Mouse (Mus musculus) gastrocnemius, postnatal 10 days (tissue): ENCODE data around the gene Rex1bd. TPM values are rescaled to one million over a fixed set of nuclear protein-coding genes. Genes with fewer than 3 reads are reported as not detected.
"Not testable (repeated sequence)": the region's sequence is repeated elsewhere in the genome, so short reads cannot be mapped to it uniquely, and the experiment has no call there.

ENCODE experiments used
- DNase-seq: peaks from one replicate; pipeline ENCODE4 v3.0.0; 2021; ENCODE audit warnings: mixed read lengths
- total RNA-seq, 2 experiments: library from RNA; stranded (reverse); gene quantifications; 2 replicates each; pipeline ENCODE4 v1.2.3; 2021

Rex1bd gene
- total RNA-seq, 2 experiments from 2014 or later: 120 to 129 TPM

GRCm38 (mm10) chr8:70529299-70529698 is 22.7 kb upstream of the Rex1bd start:
- no peak for DNase-seq

DNA sequence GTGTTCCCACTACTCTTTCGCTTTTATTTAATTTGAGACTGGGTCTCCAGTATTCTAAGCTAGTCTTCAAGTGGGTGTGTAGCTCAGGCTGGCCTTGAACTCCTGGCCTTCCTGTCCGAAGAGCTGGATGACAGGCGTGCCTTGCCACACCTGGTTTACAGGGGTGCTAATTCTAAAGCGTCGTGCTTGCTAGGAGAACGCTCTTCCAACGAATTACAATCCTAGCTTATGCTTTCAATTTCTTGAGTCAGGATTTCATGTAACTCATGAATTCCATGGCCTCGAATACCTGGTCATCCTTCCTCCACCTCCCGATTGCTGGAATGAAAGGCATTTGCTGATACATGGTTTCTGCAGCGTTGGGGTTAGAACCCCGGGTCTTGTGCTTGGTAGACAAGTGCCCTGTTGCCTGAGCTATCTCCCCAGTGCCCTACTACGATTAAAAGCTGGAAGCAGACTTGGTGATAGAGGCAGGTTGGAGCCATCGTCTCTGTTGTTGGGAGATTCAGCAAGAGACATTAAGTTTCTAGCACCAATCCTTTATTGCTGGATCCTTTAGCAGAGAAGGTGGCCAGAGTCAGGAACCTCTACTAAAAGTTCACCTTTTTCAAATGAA is 21.7 kb upstream of the Rex1bd start:
- DNase-seq: no peak

- DNase-seq: peak; percentile 97
Measured at GRCm38 (mm10) chr8:70527512-70528181, 21.1 kb upstream of the Rex1bd start, which contains the start of the genes Fkbp8 and Kxd1. Gene Fkbp8 (plus strand): TSS chr8:70527724. Gene Kxd1 (minus strand): TSS chr8:70527956.

GRCm38 (mm10) chr8:70527111-70527511 is 20.6 kb upstream of the Rex1bd start:
- DNase-seq: no peak

DNA sequence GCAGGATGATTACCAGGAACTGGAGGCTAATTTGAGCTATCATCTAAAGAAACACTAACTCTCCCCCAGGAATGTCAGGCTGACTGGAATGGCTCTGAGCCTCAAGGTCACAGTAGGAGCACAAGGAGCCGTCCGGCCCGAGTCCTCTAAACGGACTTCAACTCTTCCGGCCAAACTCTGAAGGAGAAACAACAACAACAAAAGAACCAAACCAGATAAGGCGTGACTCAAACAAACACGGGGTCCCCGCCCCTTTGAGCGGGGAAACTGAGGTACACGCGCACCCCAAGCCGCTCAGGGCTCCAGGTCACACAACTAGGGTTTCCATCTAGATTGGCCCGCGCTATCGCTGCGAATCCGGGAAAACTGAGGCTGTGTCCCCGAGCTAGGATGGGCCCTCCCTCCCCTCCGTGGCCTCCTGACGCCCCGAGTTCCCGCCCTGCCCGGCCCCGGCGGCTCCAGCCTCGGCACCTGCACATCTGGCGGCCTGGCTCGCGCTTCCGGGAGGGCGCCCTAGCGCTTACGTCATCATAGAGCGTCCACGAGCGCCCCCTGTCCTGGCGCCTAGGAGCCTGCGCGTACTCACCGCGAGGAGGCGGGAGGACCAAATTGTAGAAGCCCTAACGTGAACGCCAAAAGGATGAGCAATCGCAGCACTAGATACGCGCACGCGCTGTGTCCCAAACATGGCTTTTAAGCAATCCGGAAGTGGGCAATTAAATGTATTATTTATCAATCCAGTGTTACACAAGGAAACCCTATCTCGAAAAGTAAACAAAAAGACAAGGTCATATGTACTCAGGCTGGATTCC is 16.2 kb upstream of the Rex1bd start:
- DNase-seq: peak; percentile 92

GRCm38 (mm10) chr8:70519606-70520005 is 13.1 kb upstream of the Rex1bd start:
- no peak for DNase-seq

DNA sequence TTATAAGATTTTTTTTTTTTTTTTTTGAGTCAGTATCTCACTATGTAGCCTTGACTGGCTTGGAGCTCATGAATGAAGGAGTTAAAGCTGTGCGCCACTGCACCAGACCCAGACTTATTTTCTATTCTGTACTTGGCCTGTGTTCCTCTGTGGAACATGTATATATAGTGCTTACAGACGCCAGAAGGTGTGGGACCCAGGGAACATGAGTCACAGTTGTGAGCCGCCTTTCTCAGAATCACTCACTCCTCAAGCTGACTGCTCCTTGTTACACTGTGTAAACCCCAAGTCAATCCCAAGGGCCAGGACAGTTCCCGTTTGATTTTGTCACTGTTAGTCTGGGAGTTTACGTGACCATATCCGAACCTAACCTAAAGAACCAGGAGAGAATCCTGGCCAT is 12.5 kb upstream of the Rex1bd start:
- no peak for DNase-seq

DNA sequence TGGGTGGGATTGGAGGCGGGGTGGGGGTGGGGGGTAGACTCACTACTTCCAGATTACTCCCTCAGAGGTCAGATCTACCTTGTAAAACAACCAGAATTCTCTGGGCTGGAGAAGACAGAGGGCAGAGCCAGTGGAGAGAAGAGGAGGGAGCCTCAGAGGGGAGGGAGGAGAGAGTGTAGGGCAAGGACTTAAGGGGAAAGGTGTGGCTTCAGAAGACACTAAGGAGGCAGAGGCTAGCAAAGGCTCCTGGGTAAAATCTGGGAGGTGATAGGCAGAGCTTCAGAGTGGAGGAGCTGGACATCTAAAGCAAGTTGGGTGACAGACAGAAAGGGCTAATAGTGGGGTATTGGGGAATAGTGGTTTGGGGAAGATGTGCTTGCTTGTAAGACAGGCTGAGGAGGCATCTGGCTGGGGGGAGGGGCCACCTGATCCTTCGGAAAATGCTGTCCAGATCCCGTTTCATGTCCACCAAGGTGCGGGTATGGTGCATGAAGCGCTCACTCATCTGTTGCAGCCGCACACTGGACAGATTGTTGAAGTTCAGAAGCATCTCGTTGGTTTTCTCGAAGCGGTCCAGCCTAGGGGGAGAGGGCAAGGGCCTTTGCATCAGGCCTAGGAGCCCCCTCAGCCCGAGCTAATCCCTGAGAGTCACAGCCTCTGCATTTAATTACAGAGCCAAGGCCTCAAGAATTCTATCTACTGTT is 11.5 kb upstream of the Rex1bd start:
- no peak for DNase-seq

- DNase-seq: no peak
Measured at GRCm38 (mm10) chr8:70513441-70513840, 6.9 kb upstream of the Rex1bd start.

- no peak for DNase-seq
Measured at GRCm38 (mm10) chr8:70512253-70512903, 5.8 kb upstream of the Rex1bd start.

DNA sequence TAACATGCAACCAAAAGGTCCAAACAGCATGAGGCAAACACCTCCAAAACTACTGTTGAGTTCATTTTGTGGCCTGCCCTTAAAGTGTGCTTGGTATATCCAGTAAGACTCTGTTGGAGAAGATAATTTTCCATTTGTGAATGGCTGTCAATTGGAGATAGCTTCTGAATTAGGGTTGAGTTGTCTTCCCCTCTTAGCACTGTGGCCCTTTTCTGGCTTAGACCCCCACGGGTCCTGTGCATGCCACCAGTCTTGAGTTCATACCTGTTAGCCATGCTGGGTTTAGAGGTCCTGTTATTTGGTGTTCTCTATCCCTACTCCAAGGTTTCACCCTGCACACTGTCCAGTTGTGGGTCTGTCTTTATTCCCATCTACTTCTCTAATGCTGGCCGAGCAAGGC is 5.2 kb upstream of the Rex1bd start:
- no peak for DNase-seq

GRCm38 (mm10) chr8:70511174-70511573 is 4.6 kb upstream of the Rex1bd start:
- not testable (repeated sequence) for DNase-seq

- DNase-seq: peak; percentile 96
Measured at GRCm38 (mm10) chr8:70510228-70510915, 3.8 kb upstream of the Rex1bd start, which contains the start of gene Uba52. Gene Uba52 (minus strand): TSS chr8:70510801.

DNA sequence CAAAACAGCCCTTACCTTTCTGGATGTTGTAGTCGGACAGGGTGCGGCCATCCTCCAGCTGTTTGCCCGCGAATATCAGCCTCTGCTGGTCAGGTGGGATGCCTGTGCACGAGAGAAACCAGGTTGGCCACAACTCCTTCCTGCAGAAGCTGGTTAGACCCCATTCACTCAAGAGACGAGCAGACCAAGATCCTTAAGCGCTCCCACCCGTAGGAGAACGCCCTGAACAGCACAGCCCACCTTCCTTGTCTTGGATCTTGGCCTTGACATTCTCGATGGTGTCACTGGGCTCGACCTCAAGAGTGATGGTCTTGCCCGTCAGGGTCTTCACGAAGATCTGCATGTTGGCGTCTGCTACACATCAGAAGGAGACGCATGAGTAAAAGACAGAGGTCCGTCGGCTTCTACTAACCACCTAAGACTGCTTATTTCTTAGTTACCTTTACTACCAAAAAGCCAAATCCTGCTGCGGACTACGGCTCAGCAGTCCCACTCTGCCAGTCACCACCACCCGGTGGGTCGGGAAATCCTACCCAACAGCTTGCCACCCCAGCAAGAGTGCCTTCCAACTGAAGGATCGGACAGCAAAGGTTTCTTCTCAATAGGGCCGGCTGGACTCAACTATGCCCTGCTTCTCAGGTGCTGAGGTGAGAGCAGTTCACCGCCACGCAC is 2.9 kb upstream of the Rex1bd start:
- DNase-seq: no peak

DNA sequence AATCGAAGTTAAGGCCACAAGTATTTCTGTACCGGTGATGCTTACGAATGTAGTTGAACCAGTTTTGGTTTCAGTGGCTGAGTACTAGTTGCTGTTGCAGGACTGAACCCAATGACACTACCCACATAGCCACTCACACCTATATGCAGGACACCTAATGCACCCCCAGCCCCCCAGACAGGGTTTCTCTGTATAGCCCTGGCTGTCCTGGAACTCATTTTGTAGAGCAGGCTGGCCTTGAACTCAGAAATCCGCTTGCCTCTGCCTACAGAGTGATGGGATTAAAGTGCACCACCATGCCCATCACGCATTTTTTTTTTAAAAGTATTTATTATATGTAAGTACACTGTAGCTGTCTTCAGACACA is 458 bp upstream of the Rex1bd start:
- no peak for DNase-seq

- no peak for DNase-seq
Measured at GRCm38 (mm10) chr8:70505698-70506327, 739 bp downstream of the Rex1bd start.

DNA sequence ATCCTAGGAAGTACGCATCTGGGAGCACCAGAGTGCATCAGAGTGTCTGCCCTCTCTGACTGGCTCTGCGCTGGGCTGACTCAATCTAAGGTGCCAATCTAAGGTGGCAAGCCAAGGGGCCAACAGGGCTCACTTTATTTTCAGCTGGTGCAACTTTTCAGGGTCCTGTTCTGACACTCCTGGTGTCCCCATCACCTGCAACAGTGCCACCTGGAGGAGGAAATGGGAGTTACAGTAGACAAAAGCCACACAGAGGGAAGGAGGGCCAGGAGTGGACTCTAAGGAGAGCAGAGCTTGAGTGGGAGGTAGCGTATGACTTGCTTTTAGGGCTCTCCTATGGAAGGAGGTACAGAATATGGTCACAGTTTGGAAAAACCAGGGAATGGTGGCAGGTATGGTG is 1.7 kb downstream of the Rex1bd start:
- peak; percentile 84 for DNase-seq

DNA sequence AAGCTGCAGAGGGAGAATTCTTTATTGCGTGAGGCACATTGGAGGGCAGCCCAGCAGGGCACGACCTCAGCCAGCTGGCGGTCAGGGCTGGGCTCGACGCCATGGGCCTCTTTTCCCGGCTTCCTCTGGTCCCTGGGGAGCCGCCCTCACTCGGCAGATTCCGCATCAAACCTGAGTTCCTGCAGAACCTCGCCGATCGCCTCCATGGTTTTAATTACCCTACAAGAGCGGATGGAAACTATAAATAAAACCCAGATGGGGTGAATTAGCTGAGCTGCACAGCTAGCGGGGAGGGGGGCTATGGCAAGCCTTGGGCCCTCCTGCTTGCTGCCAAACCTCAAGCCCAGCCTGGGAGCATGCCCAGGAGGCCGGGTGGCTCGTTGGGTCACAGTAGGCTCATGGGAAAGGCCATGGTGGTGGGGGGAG is 2.2 kb downstream of the Rex1bd start:
- DNase-seq: peak; percentile 82

- peak; percentile 83 for DNase-seq
Measured at GRCm38 (mm10) chr8:70503062-70503750, 3.3 kb downstream of the Rex1bd start.

DNA sequence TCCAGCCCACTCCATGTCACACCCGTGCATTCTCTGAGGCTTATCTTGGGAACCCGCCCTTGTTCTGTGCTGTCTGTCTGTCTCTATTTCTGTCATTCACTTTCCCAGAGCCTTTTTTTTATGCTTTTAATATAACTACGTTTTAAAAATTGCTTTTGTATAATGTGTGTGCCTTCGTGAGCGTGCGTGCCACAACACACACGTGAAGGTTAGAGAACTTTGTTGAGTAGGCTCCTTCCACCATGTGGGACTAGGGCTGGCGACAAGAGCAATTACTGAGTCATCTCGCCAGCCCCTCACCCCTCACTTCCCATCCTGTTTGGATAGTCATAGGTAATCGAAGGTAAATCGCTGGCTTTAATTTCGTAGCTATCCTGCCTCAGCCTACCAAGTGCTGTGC is 4.0 kb downstream of the Rex1bd start:
- no peak for DNase-seq
